Mouse (Mus musculus): ENCODE data around the gene Rassf9.

DNA sequence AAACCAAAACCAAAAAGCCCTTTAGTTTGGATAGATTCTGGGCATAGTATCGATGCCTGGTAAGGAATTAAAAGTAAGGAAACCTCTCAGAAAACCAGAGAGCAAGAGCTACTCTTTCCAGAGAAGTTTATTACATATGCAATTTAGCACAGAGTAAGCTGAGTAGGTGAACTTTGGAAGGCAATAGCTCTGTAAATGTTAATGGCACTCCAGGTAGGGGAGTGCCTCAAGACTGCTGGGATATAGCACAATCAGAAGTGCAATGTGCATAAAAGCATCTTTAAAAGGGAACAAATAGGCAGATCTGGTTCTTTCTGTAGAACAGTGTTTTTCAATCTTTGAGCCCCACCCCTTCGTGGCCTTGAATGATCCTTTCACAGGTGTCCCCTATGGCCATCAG is 42.6 kb upstream of the Rassf9 start:
- TF ChIP-seq CTCF (IDR thresholded peaks at IDR 0.05; ENCODE audit: control insufficient read depth, insufficient read depth, insufficient read length) = no peak
- no peak for TF ChIP-seq MYOG (IDR thresholded peaks at IDR 0.05; ENCODE audit: control insufficient read depth, extremely low read depth, insufficient read length)

Measured in C2C12 (cell line).